Mouse (Mus musculus): Measurements from ENCODE around the gene Slc12a6.

Gene Slc12a6

DNA sequence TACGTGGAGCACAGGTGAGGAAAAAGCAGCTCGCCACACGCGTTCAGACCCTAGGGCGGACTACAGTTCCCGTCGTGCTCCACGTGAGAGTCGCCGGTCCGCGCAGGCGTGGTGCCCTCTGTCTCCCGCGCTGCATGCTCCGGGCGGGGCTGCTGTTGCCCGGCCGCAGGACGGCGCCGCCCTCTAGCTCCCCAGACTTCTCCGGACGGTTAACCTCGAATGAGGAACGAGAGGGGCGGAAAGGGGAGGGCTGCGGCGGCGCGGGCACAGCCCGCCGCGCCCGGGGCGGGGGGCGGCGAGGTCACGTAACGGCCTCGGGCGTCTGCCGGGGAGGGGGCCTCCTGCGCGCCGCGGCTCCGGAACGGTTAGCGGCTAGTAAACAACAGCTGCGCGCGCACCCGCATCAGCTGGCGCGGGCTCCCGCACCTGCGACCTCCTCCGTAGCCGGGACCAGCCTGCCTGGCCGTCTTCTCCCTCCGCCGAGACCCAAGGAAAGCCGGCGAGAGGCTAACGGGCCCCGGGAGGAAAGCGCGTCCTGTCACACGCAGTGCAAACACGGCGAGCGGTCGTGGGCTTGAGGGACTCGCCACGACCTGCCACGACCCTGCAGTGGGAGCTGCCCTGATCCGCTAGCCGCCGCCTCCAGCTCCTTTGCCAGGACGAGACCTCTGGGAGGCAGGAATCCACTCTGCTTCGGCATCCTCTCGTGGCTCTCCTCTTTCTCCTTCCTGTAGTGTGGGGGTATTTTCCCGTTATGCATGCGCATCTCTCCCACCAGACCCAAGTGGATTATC, at the start of gene Slc12a6:
TSS of gene Slc12a6 (plus strand) at position 378 of the 794 bp plus-strand sequence.
- DNase-seq, result peak; percentile 93

DNA sequence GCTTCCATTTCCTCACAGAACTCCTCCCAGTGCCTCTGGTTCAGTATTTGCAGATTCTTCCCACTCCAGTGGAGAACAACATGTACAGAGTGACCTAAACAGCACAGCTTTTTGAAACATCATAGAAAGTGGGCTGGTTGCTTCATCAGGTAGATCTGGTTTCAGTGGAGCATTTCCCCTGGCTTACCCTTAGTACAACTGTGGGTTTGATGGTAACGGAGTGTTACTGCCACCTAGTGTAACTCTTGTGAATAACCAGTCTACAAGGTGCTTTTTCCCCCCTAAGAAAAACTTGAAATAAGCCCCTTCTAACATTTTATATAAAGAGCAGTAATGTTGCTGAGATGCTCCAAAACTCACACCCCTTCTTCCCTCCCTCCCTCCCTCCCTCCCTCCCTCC, 49.6 kb upstream of the Slc12a6 start:
- no peak for DNase-seq

DNA sequence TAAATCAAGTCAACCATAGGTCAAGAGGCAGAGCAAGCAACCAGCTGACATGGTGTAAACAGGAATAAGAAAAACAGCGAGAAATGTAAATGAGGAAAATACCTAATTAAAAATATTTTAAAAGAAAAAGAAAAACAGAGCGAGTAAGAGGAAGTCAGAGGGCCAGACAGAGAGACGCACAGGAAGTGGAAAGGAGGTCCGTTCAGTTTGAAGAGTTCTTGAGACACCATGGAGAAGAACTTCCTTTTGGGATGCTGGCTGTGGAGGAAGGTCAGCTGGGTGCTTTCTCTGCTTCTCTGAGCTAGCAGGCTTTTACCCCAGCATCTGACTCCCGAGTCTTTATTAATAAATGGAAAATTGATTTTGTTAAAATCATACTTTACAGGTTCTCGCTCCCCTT, 48.0 kb upstream of the Slc12a6 start:
- DNase-seq, result no peak

DNA sequence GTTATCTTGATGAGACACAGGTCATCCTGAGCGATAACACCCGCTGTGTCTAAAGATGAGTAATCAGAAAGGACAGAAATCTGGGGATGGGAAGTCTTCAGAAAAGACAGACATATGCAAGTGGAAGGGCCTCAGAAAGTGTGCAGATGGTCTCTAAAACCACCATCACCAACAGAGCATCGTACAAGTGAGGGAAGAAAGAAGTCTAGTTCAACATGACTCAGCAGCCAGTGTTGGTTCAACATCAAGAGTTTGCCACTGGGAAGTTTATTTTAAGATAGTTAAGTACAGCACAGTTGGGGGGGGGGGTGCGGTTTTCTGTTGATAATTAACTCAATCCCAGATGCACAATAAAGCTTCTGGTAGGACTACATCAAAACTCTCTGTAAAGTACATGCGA, 44.7 kb upstream of the Slc12a6 start:
- no peak for DNase-seq

DNA sequence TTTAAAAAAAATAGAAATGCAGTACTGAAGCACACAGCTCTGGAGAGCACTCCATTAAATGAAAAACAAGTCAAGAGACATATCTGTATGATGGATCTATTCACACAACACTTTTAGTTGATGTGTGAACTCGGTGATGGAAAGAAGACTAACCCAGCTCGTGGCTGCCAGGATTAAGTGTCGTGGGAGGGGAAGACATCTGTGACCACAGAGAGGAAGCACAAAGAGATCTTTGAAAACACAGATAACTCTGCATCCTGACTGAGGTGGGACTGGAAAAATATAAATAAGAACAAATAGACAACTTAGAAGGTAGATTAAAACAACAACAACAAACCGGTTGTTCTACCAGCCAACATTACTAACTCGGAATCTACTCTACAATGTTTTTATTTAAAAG, 43.0 kb upstream of the Slc12a6 start:
- no peak for DNase-seq

DNA sequence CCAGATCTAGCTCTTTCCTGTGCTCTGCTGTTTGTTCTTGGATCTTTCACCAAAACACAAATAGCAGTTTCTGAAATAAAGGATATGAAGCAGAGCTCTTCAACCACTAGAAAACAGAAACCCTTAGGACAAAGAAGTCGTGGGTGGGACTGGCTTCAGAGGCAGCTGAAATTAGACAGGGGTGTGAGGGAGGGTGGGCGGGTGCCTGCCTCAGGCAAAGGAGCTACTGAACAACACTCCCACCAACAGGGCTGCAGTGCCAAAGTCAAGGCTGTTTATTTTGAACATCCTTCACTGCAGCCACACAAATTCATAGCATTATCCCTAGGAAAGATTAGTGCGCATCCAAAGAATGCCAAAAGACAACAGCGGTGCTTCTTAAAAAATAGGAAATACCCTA, 41.3 kb upstream of the Slc12a6 start:
- no peak for DNase-seq

DNA sequence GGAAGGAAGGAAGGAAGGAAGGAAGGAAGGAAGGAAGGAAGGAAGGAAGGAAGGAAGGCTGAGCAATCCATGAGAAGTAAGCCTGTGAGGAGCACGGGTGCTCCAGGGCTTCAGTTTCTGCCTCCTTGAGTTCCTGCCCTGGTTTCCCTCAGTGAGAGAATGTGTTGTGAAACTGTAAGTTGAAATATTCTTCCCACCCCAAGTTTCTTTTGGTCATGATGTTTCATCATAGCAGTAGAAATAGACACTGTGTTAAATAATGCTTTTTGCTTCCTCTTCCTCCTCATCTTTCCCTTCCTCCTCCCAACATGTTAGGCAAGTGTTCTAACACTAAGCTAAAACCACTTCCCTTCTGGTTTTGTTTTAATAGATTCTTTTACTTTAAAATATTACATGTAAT, 33.0 kb upstream of the Slc12a6 start:
- no peak for DNase-seq

DNA sequence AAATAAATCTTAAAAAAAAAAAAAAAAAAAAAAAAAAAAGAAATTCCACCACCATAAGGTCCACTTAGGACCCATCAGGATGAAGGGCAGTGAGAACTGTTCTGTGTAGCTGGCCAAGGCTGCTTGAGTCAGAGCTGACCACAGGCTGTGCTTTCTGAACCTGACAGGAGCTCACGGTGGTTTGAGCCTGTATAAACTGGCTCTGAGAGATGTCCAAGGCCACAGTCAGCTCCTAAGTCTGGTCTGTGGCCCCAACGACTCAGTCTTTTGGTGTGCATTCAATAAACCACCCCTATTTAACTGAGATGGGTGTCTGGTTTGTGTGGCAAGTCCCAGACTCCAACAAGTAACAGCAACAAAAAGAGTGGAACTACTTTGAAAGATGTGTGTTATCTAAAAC, 29.0 kb upstream of the Slc12a6 start:
- no peak for DNase-seq

DNA sequence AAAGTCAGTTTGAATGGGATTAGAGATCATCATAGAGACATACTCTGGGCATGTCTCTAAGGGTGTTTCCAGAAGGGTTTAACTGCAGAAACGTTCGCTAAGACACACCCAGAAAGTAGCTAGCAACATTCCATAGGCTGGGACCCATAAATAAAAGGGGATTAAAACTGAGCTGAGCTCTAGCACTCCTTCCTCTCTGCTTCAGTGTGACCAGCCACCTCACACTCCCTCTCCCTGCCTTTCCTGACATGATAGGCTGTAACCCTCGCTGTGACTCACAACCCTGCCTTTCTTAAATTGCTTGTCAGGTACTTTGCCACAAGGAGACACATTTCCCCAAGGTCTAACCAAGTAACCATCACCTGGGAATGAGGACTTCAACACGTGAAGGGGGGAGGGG, 27.6 kb upstream of the Slc12a6 start:
- no peak for DNase-seq

DNA sequence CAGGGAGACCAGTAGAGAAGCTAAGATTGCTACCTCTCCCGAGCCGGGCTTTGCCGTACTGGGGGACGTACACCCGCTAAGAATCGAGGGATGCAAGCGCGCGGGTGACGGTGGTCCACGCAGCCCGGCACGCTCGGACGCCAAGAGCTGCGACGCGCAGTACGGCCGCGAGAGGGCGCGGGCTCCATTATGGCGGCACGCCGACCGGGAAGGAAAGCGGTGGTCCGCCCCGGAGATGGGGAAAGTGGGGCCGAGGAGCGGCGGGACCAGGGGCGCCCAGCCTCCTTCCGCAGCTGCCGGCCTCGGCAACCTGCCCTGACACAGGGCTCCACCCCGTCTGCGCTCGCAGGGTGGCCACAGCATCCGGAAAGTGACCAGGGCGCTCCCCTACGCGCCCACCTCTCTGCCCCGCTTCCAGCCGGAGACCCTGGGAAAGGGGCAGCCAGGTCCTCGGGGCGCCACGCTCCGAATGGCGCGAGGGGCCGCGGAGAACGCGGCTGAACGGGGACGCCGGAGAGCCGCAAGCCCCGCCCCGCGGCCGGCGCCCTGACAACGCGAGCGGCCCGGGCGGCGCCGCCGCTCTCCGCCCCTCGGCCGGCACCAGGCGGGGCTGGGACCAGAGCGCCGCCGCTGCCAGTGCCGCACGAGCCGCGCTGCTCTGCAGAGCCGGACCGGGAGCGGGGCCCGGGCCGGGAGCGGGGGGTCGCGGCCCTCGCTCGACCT, 26.3 kb upstream of the Slc12a6 start, which contains the start of gene Lpcat4:
TSS of gene Lpcat4 (plus strand) at position 257 of the 723 bp plus-strand sequence.
- peak; percentile 90 for DNase-seq

DNA sequence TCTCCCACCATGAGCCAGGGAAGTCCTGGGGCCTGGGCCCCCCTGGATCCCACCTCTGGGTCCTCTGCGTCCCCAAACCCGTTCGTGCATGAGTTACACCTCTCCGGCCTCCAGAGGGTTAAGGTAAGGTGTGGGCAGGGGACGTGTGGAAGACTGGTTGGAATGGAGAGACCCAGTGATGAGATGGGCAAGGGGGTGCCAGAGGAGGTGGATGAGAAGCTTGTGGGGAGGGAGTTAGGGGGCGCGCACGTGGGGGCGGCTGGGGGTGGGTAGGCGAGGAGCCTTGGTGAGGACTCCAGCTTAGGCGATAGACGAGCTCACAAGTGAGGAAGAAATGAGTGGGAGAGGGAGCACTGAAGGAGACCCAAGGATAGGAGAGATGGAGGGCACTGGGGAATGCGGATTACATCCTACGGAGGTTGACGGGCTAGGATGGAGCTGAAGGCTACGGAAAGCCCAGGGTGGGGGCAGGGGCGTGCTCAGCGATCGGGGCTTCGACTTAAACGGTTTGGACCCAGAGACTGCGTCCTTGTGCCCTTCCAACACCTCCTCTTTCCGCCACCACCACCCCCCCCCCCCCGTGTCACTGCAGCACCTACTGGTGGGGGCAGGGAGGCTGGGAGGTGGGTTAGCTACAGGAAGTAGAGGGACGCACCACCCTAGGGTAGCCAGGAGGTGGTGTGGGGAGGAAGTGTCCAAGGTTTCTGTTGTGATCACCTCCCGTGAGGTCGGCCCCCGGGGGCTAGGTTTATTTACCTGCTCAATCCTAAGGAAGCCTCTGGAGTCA, 25.5 kb upstream of the Slc12a6 start:
- peak; percentile 36 for DNase-seq

DNA sequence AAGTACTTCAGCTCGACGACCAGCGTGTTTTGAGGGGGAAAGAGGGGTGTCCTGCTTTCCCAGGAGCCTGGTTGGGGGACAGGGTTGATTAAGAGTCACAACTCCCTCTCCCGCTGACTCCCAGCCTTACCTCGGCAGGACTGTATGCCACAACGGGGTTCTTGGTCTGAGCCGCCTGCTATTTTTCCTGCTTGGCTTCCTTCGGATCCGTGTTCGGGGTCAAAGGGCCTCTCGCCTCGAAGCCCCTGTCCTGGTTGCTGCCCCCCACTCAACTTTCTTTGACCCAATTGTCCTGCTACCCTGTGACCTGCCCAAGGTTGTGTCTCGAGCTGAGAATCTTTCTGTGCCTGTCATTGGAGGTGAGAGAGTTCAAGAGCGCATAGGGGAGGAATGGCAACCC, 23.8 kb upstream of the Slc12a6 start:
- no peak for DNase-seq

DNA sequence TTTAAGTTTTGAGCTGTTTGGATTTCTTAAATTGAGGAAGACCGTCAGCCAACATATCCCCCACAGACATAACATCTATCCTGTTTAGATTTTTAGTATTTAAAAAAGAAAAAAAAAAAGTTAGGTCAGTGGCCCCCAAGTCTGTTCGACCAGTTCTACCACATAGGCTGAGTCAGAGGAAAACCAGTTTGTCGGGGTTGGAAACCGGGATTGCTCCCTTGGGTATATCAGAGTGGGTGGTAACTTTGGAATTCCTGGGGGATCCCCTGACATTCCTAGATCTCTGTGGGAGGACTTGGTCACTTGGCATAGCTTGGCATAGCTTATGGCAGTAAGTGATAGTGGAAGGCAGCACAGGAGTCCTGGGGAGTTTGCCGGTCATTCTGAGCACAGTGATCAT, 20.3 kb upstream of the Slc12a6 start:
- DNase-seq, result no peak

DNA sequence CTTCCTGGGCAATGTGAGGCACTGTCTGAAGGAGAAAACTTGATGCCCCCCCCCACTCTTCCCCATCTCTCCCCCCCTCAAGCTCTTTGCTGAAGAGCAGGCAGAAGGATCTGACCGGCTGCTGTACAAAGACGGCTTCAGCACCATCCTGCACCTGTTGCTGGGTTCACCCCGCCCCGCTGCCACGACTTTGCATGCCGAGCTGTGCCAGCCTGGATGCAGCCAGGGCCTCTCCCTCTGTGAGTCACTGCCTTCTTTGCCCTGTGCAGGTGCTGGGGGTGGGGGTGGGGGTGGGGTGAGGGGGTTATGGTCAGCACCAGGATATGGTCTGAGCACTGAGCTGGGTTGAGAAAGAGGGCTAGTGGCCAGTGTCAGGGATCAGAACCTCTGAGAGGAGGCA, 19.4 kb upstream of the Slc12a6 start:
- DNase-seq, result no peak

DNA sequence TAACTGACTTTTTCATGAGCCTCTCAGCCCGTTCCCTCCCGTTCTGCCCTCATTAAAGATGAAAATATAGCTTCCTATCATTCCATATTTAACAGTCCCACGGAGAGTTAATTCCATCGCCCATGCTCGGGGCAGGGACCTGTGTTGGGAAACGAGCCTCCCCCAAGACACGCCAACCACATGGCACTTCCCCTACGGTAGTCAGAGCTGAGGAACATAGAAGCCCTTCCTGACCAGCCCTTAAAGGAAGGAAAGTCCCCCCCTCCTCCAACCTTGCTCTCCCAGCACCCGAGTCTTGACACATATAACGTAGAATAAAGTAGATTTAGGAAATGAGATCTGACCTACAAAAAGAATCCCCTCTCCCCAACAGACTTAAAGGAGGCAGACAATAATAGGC, 18.3 kb upstream of the Slc12a6 start:
- no peak for DNase-seq

DNA sequence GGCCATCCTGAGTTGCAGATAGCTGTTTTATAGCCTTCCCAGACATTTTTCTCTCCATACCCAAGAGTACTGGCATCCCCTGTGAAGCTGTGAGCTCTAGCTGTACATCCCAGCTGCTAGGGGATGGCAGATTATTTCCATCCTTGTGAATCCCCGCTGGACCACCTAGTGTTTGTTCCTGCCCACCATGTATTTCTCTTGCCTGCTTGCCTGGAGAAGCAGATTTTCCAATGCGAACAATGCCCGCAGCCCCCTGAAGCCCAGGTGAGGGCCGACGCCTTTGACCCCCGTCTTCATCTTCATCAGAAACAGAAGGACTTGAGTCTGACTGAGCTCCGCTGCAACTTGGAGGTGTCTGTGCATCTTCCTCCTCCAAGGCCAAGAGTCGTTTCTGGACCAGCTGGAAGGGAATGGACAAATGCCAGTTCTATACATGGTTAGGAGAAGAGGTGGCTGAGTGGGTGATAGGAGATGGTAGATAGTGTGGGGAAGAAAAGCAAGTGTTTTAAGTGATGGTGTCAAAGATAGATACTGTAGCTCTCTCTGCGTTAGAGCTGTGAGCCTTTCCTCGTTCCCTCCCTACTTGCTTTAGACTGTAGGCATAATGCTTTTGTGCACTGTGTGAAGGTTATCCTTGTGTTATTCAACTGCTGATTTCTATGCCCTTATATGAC, 15.7 kb upstream of the Slc12a6 start:
- no peak for DNase-seq

DNA sequence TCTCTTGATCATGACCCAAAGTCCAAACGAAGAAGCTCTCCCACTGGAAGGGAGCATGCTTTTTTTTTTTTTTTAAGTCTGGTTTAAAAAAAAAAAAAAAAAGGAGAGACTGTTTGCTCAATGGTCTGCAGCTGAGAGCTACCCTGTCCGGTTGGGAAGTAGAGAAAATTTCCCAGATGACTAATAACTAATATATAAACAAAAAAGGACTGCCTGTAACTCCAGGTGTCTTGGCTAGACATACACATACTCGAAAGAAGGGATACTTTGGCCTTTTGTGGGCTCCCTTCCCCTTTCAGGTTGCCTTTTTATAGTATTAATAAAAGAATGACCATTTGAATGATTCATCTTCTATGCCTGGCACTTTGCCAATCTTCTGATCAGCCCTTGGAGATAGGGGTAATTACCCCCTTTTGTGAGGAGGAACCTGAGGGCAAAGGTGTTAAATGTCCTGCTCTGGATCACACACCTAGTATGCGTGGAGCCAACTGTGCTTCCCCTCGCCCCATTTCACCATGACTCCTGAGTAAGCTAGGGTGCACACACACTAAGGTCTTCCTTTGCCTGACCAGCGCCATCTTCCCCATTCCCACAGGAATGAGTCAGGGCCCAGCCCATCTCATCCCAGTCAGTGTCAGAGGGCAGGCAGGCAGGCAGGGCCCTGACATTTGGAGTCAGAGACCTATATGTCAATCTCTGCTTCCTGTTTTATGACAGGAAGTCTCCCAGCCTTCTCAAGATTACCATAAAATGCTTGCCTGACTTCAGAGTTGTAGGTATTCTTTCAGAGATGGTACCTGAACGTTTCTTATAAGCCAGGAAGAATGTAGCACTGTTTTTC, 10.7 kb upstream of the Slc12a6 start:
- no peak for DNase-seq

DNA sequence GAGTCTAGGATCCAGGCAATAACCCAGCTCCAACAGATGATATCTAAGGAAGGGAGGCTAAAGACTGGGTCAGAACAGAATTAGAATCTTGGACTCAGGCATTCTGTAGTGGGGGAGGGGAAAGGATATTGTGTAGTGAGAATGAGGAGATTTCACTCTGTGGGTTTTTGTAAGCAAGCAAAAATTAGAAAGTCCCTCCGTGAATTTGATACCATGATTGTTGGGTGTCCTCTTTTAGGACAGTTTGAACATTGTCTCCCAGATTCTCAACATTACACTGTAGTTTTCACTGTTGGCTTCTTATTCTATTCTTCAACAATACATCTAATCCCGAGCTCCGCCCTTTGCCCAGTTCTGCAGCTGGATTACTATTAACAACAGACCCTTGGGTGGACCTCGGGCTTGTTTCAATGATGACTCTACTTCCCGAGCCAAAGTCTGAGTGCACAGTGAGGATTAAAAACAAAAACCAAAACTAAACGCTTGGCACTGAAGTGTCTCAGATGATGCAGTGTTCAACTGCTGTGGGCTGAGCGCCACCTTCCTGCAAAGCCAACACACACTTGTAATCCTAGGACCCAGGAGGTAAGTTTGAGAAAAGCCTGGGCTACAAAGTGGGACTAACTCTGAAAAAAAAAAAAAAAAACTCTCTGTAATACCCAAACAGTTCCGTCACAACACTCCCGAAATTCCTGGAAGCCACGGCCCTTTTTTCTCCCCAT, 6.2 kb upstream of the Slc12a6 start, which contains the start of gene Nutm1:
TSS of gene Nutm1 (minus strand) at position 51 of the 722 bp plus-strand sequence.
- no peak for DNase-seq

DNA sequence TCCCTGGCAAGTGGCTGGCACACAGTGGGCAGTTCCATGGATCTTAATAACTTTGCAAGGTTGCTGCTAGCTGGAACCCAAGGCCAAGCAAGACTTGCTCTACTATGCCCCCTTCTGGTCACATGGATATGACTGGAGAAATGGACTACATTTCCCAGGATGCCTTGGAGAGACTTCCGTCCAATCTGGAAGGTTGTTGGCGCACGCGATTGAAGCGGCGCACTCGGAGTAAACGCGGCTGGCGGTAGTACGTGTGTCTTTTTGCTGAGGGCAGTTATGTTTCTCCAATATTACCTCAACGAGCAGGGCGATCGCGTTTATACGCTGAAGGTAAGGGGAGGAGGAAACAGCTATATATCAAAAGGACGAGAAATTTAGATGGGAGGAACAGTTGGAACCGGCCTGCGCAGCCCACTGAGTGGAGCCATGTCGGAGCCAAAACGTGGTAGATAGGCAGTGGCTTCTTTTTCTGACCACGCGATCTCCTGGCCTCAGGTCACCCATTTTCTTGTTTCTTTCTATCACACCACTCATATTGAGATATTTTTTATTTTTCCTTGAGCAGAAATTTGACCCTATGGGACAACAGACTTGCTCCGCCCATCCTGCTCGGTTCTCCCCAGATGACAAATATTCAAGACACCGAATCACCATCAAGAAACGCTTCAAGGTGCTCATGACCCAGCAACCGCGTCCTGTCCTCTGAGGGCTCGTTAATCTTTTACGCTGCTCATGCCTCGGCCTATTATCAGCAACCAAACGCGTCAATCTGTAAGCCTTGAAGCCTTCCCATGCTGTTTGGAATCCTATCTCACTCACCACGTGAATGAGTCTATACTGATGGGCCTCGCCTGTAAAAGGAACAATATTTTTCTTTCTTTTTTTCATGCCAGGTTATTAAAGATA, 3.6 kb upstream of the Slc12a6 start, which contains the start of gene Nop10:
TSS of gene Nop10 (plus strand) at position 179 of the 906 bp plus-strand sequence.
- DNase-seq, result peak; percentile 84

DNA sequence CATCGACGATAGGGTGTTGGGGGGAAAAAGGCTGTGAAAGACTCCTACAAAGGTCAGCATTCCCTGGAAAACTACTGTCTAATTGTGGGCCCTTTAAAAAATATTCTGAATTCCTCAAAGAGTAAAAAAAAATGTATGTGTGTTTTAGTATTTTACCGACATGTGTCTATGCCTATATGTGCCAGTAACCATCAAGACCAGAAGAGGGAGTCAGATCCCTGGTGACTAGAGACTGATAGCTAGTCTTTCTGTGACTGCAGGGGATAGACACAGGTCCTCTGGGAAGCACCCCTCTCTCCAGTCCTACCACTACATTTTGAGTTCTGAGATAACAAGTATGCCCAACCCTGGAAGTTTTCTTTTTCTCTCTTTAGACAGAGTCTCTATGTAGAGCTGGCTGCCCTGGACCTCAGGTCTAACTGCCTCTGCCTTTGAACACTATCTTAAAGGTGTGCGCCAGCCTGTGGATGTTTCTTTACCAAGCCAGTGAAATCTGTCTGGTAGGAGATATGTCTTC, 2.8 kb upstream of the Slc12a6 start:
- DNase-seq, result no peak
